Mouse (Mus musculus): ENCODE measurements around the gene Gm45808.
A peak's percentile ranks its signal among the peaks of the same experiment; 100 is the strongest.

Gm45808 gene

DNA sequence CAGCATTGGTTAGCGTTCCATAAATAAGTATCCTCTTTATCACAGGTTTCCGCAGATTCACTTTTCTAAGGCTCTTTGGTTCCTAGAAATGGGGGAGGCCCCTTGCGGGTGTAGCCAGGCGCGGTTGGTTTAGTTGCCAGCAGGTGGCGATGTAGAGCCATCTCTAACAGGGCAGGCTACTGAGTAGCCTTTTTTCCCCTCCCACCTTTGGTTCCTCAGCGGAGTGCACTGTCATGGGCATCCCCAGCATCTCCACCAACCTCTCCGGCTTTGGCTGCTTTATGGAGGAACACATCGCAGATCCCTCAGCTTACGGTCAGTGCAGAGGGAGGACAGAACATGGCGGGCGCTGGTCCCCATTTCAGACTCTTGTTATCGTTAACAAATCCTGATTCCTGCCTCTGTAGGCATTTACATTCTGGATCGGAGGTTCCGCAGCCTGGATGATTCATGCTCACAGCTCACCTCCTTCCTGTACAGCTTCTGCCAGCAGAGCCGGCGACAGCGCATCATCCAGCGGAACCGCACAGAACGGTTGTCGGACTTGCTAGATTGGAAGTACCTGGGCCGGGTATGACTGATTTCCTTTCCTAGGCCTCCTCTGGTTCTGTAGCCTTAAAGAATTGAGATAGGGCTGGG lies 35.1 kb downstream of the Gm45808 start:
- peak; percentile 72 for DNase-seq (ENCODE audit: low read depth, low spot score)

DNA sequence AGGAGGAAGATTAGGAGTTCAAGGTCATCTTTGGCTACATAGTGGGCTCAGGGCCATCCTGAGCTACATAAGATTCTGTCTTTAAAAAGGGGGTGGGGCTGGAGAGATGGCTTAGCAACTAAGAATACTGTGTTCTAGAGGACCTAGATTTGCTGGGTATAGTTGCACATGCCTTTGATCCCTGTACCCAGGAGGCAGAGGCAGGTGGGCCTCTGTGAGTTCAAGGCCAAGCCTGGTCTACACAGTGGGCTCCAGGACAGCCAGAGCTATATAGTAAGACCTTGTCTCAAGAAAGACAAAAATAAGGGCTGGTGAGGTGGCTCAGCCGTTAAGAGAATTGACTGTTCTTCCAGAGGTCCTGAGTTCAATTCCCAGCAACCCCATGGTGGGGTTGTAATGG lies 36.6 kb downstream of the Gm45808 start:
- DNase-seq (ENCODE audit: low read depth, low spot score) = no peak

DNA sequence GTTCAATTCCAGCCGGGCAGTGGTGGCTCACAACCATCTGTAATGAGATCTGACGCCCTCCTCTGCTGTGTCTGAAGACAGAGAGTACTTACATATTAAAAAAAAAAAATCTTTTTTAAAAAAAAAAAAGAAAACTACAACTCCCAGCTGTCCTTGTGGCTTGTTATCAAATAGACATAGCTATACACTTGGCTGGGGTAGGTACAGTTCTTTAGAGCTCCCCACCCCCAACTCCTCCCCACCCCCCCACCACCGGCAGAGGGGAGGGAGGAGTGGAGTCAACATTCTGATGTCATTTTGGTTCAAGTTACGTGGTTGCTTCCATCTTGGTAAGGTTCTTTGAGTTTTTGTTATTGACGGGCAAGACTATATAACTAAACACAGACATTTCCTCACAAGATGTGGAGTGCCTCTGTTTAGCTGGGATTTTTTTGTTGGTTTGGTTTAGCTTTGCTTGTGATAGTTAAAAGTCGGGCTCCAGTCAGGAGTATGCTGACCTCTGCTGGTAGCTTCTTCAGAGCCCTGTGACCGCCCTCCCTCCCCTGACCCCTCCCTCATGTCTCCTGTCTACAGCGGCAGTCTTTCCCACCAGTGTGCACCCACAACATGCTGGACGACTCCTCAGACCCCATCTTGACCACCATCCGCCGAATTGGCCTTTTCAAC lies 39.2 kb downstream of the Gm45808 start:
- no peak for DNase-seq (ENCODE audit: low read depth, low spot score)

DNA sequence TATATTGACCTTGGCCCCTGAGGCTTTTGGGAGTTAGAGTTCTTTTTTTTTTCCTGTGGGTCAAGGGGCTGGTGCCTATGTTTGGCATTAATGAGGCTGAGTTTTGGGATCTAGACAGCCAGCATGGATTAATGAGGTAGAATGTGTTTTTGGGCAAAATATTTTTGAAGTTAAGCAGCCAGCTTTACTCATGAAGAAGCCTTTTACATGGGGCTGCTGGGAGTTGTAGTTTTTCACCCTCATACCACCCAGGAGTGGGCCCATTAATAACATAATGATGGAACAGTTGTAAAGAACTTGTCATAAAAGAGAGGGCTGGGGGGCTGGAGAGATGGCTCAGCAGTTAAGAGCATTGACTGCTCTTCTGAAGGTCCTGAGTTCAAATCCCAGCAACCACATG lies 40.0 kb downstream of the Gm45808 start:
- DNase-seq (ENCODE audit: low read depth, low spot score) = no peak

DNA sequence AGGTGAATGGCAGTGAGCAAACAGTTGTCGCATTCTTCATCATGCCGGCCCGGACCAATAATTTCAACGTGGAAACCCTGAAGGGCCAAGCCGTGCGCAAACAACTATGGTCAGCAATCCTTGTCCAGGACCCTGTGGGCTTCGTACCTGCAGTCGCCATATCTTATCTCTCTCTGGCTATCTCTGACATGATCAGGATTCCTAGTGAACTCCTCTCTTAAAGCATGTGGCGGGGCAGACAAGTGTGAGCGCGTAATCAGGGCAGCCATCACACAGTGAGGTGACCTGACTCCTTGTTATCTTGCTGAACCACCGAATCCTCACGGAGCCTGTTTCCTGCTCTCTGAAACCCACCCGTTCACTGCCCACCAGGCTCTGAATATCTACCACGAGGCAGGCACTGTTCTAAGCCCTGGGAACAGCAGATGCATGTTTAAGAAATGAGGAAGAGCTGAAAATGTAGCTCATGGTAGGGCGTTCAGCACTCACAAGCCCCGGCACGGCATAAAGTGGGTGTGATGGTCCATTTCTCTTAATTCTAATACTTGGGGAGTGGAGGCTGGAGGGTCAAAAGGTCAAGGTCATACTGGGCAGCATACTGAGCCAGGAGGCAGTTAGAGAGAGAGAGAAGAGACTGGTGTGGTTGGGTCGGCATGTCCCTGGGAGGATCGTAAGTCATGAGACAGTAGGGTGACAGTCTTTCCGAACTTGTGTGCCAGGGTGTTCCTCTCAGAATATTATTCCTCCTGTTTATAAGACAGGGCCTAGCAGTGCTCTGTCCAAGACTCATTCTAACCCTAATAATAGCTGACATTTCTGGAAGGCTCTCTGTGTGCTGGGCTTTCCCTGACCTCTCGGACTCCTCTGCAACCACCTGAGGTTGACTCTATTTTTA lies 42.8 kb downstream of the Gm45808 start:
- no peak for DNase-seq (ENCODE audit: low read depth, low spot score)

DNA sequence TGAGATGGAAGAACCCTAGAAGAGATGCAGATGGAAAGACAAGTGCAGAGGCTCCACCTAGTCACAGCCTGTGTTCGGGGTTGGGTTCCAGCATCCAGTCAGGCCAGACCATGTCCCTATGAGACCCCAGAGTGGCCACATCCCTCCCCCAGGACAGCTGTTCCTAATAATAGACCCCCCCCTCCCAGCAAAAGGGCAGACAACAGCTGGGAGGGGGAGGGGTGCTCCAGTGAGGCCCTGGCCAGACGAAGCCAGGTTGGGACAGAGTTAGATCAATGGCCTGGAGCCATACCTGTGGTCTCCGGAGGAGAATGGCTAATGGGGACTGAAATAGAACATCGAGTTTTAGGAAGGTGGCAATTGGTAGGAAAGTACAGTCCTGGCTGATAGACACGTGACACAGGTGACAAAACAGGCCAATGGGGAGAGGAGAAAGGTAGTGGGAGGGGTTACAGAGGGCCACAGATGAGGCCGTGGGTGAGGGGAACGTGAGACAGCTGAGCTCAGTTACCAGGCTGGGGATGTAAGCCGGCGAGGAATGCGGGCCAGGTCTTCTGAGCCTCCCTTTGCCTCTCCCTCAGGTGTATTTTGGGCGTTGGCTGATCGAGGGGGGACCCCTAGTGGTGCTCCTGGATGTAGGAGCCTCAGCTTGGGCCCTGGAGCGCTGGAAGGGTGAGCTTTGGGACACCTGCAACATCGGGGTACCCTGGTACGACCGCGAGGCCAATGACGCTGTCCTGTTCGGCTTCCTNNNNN lies 48.9 kb downstream of the Gm45808 start, which contains the start of gene Ruvbl2:
Gene Ruvbl2 (minus strand): TSS at position 576 of the 756 bp plus-strand sequence.
- DNase-seq (ENCODE audit: low read depth, low spot score) = no peak

DNA sequence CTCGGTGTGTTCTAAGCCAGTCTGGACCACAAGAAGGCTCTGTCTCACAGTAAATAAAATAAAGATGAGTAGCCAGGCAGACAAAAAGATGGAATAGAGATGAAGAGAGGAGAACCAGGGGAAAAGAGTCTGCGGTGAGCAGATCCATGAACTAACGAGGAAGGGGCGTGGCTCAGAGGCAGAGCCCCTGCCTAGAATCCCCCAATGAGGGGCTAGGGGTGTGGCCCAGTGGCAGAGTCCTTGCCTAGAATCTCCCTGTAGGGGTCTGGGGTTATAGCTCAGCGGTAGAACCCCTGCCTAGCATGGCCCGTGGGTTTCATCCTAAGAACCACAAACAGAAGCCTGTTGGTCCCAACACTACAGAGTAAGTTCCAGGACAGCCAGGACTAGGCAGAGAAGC lies 49.6 kb downstream of the Gm45808 start:
- no peak for DNase-seq (ENCODE audit: low read depth, low spot score)

DNA sequence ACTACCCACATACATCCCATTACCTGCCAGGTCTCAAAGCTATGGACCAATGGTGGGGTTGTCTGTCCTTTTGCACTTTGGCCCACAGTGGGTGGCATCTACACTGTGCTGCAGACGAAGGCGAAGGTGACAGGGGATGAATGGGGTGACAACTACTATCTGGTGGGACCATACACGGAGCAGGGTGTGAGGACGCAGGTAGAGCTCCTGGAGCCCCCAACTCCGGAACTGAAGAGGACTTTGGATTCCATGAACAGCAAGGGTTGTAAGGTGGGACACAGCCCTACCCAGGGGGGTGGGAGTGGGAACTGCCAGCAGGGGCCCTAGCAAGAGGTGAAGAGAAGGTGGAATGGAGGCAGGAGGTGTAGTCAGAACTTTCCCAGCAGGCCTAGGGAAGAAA lies 50.2 kb downstream of the Gm45808 start:
- DNase-seq (ENCODE audit: low read depth, low spot score) = no peak

DNA sequence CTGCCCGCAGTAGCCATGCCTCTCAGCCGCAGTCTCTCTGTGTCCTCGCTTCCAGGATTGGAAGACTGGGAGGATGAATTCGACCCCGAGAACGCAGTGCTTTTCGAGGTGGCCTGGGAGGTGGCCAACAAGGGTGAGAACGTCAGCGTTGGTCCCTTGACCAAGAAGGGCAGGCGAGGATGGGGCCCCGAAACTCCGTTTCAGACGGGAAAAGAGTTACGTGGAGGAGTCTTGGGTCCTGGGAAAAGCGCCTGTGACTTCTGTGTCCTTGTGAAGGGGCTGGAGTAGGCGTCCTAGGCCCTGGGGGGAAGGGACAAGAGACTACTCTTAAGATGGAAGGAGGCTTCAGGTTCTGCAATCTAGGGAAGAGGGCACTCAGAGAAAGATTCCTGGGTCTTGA lies 51.6 kb downstream of the Gm45808 start:
- no peak for DNase-seq (ENCODE audit: low read depth, low spot score)

DNA sequence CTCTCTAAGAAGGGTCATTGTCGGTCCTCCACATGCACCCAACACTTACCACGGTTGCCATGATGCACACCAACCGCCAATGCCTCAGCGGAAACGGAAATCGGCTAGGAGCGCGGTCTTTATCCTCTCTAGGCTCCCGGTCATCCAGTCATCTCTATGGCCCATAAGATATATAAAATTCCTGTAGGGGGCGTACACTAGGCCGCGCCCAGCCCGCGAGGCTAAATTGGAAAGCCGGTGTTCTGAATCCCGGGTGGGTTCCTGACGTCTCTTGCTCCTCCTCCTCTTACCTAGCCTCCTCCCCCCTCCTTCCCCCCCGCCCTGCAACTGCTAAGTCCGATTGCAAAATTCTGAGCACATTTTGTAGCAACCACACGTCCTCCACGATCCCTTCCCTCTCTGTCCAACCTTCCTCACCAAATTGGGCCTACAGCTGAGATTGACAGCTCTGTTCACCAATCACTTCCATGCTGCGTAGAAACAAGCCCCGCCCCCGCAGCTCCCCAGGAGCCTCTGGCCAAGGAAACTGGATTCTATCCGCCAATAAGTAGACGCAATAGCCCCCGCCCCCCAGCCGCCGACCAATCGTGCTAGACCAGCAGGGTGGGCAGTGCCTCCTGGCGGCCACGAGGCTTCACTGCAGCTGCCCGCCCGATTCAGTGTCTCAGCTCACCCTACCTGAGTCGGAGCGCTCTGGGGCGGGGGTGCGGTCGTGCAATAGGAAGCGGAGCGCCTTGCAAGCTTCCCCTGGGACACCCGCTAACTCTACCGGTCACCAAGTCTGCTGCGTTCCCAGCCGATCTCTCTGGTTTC lies 52.2 kb downstream of the Gm45808 start, which contains the start of gene Gys1:
Gene Gys1 (plus strand): TSS at position 642 of the 813 bp plus-strand sequence.
- peak; percentile 100 for DNase-seq (ENCODE audit: low read depth, low spot score)

DNA sequence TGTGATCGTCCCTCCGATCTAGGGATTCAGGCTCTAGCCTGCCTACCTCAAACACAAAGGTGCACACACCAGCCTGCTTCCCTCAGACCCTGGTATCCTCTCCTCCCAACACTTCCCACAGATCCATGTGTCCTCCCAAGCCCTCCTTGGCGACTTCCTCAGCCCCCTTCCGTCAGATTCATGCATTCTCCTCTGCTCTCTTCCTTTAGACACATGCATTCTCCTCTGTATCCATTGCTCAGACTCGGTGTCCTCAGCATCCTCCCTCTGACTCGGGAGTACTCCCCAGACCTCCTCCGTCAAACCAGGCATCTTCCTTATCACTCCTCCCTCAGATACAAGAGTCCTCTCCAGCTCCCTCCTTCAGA lies 52.8 kb downstream of the Gm45808 start:
- DNase-seq (ENCODE audit: low read depth, low spot score) = no peak

DNA sequence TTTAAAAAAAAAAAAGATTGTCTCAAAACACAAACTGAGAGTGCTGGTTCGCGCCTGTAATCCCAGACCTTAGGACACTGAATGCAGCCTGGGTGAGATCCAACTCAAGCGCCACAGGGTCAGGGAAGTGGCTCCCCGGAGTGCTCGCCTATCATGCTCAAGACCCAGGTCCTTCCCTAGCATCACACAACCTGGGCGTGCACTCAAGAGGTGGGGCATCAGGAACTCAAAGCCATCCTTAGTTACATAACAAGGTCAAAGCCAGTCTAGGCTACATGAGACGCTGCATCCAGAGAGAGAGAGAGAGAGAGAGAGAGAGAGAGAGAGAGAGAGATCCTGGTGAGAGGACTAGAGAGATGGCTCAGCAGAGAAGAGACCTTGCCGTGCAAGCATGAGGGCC lies 60.1 kb downstream of the Gm45808 start:
- no peak for DNase-seq (ENCODE audit: low read depth, low spot score)

DNA sequence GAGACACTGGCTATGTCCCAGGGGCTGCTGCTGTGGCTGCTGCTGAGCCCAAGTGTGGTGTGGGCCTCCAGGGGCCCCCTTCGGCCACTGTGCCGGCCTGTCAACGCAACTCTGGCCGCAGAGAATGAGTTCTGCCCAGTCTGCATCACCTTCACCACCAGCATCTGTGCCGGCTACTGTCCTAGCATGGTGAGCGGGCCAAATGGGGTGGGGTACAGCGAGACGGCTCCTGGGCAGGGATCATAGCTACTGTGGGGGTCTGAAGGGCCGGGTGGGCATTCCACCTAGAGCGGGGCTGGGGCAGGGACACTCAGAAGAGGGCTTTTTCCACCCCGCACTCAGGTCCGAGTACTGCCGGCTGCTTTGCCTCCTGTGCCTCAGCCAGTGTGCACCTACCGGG lies 65.4 kb downstream of the Gm45808 start:
- DNase-seq (ENCODE audit: low read depth, low spot score) = no peak

DNA sequence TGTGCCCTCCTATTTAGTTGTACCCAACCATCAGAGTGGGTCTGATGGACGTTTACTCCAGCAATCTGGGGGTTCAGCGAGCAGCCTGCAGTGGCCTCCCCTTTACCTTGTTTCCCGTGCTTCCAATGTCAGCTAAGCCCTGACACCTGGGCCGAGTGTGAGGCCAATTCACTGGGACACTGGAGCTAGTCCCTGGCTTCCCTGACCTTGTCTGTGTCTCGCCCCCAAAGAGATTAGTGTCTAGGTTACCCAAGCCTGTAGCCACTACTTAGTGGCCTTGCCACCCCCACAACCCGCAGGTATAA lies 66.0 kb downstream of the Gm45808 start, which contains the start of gene Lhb:
Gene Lhb (plus strand): TSS at position 206 of the 305 bp plus-strand sequence.
- DNase-seq (ENCODE audit: low read depth, low spot score) = no peak

DNA sequence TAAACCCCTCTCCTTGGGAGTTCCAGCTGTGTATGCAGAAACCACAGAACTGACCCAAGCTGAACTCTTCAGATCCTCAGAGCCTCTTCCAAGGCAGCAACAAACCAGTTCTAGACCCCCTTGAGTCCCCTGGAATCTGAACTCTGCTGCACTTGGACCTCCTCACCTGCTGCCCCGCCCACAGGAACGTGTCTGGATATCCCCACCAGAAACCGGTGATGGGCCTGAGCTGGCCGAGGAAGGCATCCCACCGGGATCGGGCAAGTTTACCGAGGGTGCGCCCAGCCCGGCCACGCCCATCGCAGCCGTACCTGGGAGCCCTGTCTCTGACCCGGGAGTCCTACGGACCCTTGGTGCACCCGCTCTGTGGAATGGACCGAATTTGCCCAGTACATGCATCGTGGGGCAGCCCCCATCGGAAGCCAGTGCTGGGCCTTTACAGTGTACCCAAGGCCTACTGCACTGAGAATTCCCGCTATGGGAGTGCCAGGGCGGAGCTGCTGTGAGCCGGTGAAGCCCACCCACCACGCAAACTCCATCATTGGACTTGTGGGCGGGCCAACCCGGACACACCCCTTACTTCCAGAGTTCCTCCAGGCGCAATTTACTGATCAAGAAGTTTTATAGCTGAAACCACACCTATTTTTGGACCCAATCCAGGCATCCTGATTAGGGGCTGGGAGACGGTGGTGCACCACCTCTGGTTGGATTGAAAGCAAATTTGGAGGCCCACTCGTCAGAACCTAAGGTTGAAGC lies 66.6 kb downstream of the Gm45808 start:
- DNase-seq (ENCODE audit: low read depth, low spot score) = no peak

DNA sequence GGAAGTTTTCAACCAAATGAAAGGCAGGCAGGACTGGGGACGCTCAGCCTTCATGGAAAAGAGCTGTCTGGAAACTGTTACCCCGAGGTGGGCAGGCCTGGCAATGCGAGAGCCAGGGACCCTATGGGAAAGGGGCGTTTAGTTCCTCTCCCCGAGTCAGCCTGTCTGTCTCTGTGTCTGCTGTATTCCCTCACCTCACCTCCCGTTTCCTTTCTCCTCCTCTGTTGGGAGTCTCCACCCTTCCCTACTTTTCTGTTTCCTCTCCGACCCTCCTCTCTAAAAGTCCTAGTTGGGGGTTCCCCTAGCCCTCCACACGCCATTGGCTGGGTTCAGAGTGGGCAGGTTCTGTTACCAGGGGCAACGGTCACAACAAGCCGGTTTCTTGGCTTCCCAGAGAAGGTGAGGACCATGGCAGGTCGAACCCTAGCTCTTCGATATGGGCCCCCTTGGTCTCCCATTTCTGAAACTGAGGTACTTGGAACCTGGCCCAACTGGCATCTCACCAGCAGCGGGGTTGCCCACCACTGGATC lies 68.6 kb downstream of the Gm45808 start:
- DNase-seq (ENCODE audit: low read depth, low spot score) = no peak

Data from telencephalon, adult 2 months (tissue).